Mouse (Mus musculus) embryonic fibroblast, embryonic 13.5 days (primary cell): ENCODE results near the gene Mrpl47. TPM values are rescaled to one million over a fixed set of nuclear protein-coding genes. Genes with fewer than 3 reads are reported as not detected.

Experiments
- H3K27ac ChIP-seq: 2 replicates; pipeline ENCODE4 v1.5.1; 2012; ENCODE audit warnings: low read length, control low read depth, inconsistent platforms; ENCODE audit not compliant: insufficient read depth
- H3K4me1 ChIP-seq: 2 replicates; pipeline ENCODE4 v1.6.1; 2011; ENCODE audit warnings: low read length; ENCODE audit not compliant: control insufficient read depth, insufficient read depth
- H3K4me3 ChIP-seq: 2 replicates; pipeline ENCODE4 v1.5.1; 2011; ENCODE audit warnings: mild to moderate bottlenecking, control low read depth, low read length; ENCODE audit not compliant: insufficient read depth
- CTCF ChIP-seq: IDR thresholded peaks from 2 replicates; pipeline ENCODE4 v1.5.1; 2011; ENCODE audit warnings: mild to moderate bottlenecking, control low read depth, low read length, moderate library complexity, borderline replicate concordance; ENCODE audit not compliant: insufficient read depth
- POLR2A ChIP-seq: IDR thresholded peaks from 2 replicates; pipeline ENCODE4 v1.6.1; 2011; ENCODE audit warnings: low read depth, mild to moderate bottlenecking, control low read depth, low read length, moderate library complexity
- polyA plus RNA-seq: library from polyadenylated mRNA; stranded (reverse); fragments of >200 nt; gene quantifications from 2 replicates; pipeline ENCODE4 v1.2.4, GENCODE M21; 2011; ENCODE audit warnings: low read depth; ENCODE audit not compliant: missing spikeins, insufficient read length

Mrpl47 gene
- polyA plus RNA-seq, 1 experiment, result 22.7 TPM

DNA sequence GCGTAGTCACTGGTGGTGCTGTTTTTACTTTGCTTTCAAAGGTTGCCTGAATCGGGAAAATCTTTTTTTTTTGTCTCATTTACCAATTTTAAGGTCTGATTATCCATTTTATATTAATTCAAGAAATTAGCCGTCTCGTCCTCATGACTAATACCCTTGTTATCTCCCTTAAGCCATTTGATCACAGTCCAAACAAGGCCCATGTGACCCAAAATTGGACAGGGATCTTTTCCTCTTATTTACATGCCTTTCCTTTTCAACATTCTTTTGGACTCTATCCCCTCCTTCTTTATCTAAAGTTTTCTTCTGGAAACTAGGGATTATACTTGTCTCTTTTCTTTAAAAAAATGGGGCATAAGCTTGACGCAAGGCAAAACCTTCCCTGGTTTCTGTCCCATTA is 45.6 kb downstream of the Mrpl47 start:
- H3K4me3 ChIP-seq, result no peak overlapping the region
- no peak overlapping the region for H3K27ac ChIP-seq
- H3K4me1 ChIP-seq, result no peaks in the 10 kb centered on the region
- TF ChIP-seq POLR2A (no peak), CTCF (no peak)

DNA sequence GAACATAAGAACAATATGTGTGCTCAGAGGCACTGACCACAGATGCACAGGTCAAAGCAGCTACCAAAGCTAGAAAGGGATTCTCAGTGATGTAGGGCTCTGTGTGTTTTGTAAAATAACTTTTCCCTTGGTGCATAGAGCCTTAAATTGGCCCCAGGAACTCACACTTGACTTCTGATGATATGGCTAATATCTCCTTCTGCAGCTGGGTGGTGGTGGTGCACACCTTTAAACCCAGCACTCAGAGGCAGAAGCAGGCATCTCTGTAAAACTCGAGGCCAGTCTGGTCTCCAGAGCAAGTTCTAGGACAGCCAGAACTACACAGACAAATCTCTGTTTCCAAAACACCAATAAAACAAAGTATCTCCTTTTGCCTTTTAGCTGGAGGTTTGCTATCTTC is 46.5 kb downstream of the Mrpl47 start:
- Histone ChIP-seq H3K4me3 (no peak overlapping the region), H3K4me1 (no peaks in the 10 kb centered on the region), H3K27ac (no peak overlapping the region)
- TF ChIP-seq POLR2A, result no peak
- no peak for TF ChIP-seq CTCF

DNA sequence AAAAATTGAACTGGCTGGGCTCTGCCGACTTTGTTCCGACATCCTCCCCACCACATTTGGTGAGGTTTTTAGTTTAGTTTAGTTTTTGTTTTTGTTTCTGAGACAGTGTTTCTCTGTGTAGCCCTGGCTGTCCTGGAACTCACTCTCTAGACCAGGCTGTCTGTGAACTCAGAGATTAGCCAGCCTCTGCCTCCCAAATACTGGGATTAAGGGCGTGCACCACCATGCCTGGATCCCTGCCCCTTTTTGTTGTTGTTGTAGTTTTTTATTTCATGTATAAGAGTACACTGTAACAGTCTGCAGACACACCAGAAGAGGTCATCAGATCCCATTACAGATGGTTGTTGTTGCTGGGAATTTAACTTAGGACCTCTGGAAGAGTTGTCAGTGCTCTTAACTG is 47.4 kb downstream of the Mrpl47 start:
- Histone ChIP-seq H3K27ac (no peak overlapping the region), H3K4me3 (no peak overlapping the region), H3K4me1 (no peaks in the 10 kb centered on the region)
- TF ChIP-seq POLR2A, result no peak
- TF ChIP-seq CTCF, result no peak

DNA sequence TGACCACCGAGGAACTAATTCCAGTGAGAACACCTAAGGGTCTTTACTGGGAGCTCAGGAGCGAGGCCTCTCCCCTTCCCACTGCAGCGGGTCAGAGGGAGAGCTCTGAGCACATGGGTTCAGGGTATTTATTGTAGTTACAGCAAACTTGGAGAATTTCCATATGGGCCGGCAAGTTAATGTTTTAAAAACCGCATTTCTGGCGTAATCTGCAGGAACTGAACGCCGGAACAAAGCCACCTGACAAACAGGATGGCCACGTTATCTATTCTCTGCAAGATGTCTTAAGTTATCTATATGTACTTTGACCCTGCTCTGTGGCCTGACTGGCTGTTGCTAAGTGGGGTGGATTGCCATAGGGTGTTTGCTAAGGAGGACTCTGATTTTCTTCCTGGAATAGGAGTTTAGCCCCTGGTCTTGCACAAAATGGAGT is 47.8 kb downstream of the Mrpl47 start:
- Histone ChIP-seq H3K27ac (no peak overlapping the region), H3K4me3 (no peak overlapping the region), H3K4me1 (no peaks in the 10 kb centered on the region)
- TF ChIP-seq CTCF (no peak), POLR2A (no peak)

DNA sequence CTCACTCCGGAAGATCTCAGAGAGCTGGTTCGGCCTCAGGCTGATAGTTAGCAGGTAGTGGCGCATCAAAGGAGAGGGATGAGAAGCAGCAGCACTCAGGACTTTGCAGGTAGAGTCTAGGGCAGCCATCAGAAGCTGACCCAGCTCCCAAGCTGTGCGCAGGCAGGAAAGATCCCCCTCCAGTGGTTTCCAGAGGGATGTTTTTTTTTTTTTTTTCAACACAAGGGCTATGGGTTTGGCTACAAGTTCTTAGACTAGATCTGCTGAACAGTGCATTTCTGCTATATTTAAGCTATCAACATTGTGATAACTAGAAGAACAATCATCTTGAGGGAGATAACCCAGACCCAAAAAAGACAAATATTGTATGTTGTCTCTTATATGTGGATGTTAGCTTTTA is 50.2 kb downstream of the Mrpl47 start:
- no peak overlapping the region for H3K27ac ChIP-seq
- no peak for TF ChIP-seq POLR2A
- TF ChIP-seq CTCF, result no peak
- H3K4me1 ChIP-seq, result no peaks in the 10 kb centered on the region
- no peak overlapping the region for H3K4me3 ChIP-seq

DNA sequence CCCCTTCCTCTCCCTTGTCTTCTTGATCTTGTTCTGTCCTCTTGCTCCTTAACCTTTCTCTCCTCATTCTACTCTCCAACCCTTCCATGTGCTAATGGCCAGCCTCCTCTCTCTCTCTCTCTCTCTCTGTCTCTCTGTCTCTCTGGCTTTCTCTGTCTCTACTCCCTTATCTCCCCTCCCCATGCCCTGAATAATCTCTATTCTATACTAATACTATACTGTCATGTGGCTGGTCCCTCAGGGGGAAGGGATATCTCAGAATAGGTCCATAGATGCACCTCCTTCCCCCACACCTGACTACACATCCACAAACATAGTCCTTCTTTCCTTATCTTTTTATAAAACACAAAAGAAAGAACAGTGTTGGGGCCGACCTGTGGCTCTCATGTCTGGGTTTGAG is 50.9 kb downstream of the Mrpl47 start:
- Histone ChIP-seq H3K4me3 (no peak overlapping the region), H3K27ac (no peak overlapping the region), H3K4me1 (no peaks in the 10 kb centered on the region)
- TF ChIP-seq CTCF (no peak), POLR2A (no peak)

DNA sequence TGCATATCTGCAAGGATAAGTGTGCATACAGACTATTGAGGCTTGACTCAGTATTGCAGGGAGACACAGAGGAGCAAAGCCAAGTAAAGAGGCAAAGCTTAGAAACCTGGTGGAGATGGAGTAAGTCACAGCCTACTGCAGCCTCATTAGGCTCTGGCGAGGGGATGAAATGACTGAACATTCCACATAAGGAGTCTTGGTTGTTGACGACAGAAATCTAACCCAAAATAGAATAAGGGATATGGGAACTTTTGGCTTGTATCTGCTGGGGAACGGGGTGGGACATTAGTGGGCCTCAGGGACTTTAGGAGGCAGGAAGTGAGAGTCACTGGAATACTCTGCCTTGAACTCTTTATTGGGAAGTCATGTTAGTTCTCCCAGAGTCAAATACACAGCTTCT is 52.8 kb downstream of the Mrpl47 start:
- no peak overlapping the region for H3K27ac ChIP-seq
- TF ChIP-seq CTCF, result no peak
- no peak for TF ChIP-seq POLR2A
- H3K4me1 ChIP-seq, result no peaks in the 10 kb centered on the region
- H3K4me3 ChIP-seq, result no peak overlapping the region

DNA sequence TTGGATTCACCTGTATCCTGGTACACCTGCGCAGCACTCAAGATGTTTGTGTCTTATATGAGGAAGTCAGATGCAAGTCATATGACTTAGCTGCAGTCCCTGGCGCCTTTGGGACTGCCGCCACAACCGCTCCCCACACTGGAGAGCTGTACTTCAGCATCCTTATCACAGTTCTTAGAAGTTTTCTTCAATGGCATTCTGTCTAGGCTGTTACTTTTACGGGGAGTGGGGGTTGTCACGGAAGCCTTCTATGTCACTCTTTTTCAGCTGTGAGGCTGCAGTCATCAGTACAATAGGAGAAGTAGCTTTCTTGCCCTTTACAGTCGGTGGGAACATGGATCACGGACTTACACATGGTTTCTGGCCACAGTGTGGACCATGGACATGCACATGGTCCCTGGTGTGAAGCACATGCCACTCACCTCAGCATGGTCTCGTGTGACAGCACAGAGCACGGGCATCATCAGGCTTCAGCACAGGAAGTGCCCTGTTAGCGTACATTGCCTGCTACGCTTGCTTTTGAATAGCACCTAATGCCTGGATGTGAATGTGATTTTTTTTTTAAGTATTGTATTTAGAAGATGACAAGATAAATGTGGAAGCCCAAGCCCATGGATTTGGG is 54.4 kb downstream of the Mrpl47 start:
- TF ChIP-seq POLR2A, result no peak
- TF ChIP-seq CTCF, result no peak
- Histone ChIP-seq H3K4me1 (no peaks in the 10 kb centered on the region), H3K27ac (no peak overlapping the region), H3K4me3 (no peak overlapping the region)

DNA sequence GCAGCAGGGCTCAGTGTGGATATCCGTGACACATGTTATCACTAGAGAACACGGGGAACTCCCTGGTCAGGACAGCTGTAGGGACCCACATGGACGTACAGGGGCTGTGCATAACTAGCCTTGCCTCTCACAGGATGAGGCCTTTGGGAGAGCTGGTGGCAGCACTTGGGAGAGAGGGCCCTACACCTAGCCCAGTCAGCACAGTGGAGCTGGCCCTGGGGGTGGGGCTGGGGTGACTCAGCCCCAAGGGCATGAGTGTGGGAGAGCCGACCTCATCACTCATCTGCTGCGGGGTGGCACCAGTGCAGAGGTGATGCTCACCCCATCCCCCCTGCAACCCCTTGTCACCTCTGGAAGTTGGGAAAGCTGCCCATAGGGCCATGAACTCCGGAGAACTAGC is 61.0 kb downstream of the Mrpl47 start:
- H3K27ac ChIP-seq, result no peak overlapping the region

More for the DNA sequence above, 61.0 kb downstream of the Mrpl47 start:
- TF ChIP-seq POLR2A (no peak), CTCF (no peak)
- Histone ChIP-seq H3K4me1 (no peaks in the 10 kb centered on the region), H3K4me3 (no peak overlapping the region)

Other genes starting within 250 kb of the Mrpl47 start
- gene Kcnmb3, start 245.4 kb downstream of the Mrpl47 start, polyA plus RNA-seq, result not detected in 2 replicates
- 60.1 and 62.1 TPM in 2 replicates for gene Zfp639, start 227.3 kb downstream of the Mrpl47 start, polyA plus RNA-seq
- gene Mfn1, start 208.1 kb downstream of the Mrpl47 start, polyA plus RNA-seq, result 52.0 and 55.1 TPM in 2 replicates
- gene Gnb4, start 121.0 kb downstream of the Mrpl47 start, polyA plus RNA-seq, result 31.7 and 44.8 TPM in 2 replicates
- gene Actl6a, start 31.3 kb downstream of the Mrpl47 start, polyA plus RNA-seq, result 51.3 and 62.1 TPM in 2 replicates
- gene Ndufb5, start 615 bp downstream of the Mrpl47 start, polyA plus RNA-seq, result 102 and 125 TPM in 2 replicates
- 6.5 and 8.9 TPM in 2 replicates for gene Usp13, start 79.9 kb upstream of the Mrpl47 start, polyA plus RNA-seq